Mouse (Mus musculus) heart, embryonic 11.5 days (tissue): Measurements from ENCODE around the gene Odf3l2. TPM values are rescaled to one million over a fixed set of nuclear protein-coding genes. Genes with fewer than 3 reads are reported as not detected.
A peak's percentile ranks its signal among the peaks of the same experiment; 100 is the strongest.

Experiments
- ATAC-seq: fragments of 200-750 bp; cut with Nextera tagmentation; replicated peaks from 2 replicates; pipeline ENCODE4 v1.8.0; 2017; ENCODE audit warnings: moderate library complexity; ENCODE audit not compliant: insufficient number of reproducible peaks, low FRiP score, low TSS enrichment
- H3K27ac ChIP-seq: fragments of 300-500 bp; sonication (generic); 2 replicates; pipeline ENCODE4 v1.5.1; 2014; ENCODE audit warnings: mild to moderate bottlenecking, low read depth, low read length
- H3K27me3 ChIP-seq: fragments of 300-500 bp; sonication (generic); 2 replicates; pipeline ENCODE4 v1.6.1; 2014; ENCODE audit warnings: mild to moderate bottlenecking, low read length, mixed read lengths; ENCODE audit not compliant: control insufficient read depth, insufficient read depth
- H3K36me3 ChIP-seq: fragments of 300-500 bp; sonication (generic); 2 replicates; pipeline ENCODE4 v1.6.1; 2014; ENCODE audit warnings: mild to moderate bottlenecking, low read length, moderate library complexity, mixed read lengths; ENCODE audit not compliant: control insufficient read depth, insufficient read depth
- H3K4me1 ChIP-seq: fragments of 300-500 bp; sonication (generic); 2 replicates; pipeline ENCODE4 v1.6.1; 2014; ENCODE audit warnings: low read length; ENCODE audit not compliant: control insufficient read depth, insufficient read depth
- H3K4me2 ChIP-seq: fragments of 300-500 bp; sonication (generic); 2 replicates; pipeline ENCODE4 v1.6.1; 2014; ENCODE audit warnings: mild to moderate bottlenecking, moderate library complexity
- H3K4me3 ChIP-seq: fragments of 300-500 bp; sonication (generic); 2 replicates; pipeline ENCODE4 v1.5.1; 2014; ENCODE audit warnings: low read depth, low read length
- H3K9ac ChIP-seq: fragments of 300-500 bp; sonication (generic); 2 replicates; pipeline ENCODE4 v1.6.1; 2014; ENCODE audit warnings: mild to moderate bottlenecking, low read depth, low read length, moderate library complexity
- H3K9me3 ChIP-seq: fragments of 300-500 bp; sonication (generic); replicated peaks from 2 replicates; pipeline ENCODE4 v1.6.1; 2016; ENCODE audit warnings: low read length; ENCODE audit not compliant: control insufficient read depth
- WGBS: fragments of 180-500 bp; shearing (Covaris S2); extraction: QIAGEN DNeasy Blood & Tissue Kit; methylation state at CpG from one replicate; pipeline ENCODE4 v1.1.7; 2014; ENCODE audit not compliant: insufficient replicate concordance; 5-methylcytosine and 5-hydroxymethylcytosine counted together
- polyA plus RNA-seq: library from polyadenylated mRNA; unstranded; fragments of >200 nt; fragmentation: Nextera tagmentation; extraction: Ambion mirVana; gene quantifications from 2 replicates; pipeline ENCODE4 v1.2.1, GENCODE M21; 2014

Odf3l2 gene
- polyA plus RNA-seq, 1 experiment from 2014 or later, result not detected

DNA sequence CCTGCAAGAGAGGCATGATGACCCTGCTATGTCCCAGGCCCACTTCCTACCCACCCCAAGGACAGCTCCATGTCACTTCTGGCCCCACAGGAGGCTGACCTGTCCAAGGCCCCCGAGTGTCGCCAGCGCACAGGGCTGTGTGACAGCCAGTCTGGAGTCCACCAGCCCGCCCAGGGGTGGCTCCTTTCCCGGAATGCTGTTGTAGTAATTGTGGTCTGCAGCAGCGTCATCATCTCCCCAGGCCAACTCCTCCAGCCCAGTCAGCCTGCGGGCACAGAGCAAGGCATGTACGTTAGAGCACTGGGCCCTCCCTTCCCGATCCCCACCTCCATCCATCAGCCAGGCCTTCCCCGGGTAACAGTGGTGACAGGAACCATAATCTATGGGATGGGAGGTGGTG is 19.4 kb downstream of the Odf3l2 start:
- no peak overlapping the region for H3K27ac ChIP-seq
- H3K27me3 ChIP-seq, result 0 out of 2 replicates have a peak, but pooled peaks cover 2% of the 10 kb centered on the region
- no peak overlapping the region for H3K4me2 ChIP-seq
- no peaks in the 10 kb centered on the region for H3K36me3 ChIP-seq
- no peaks in the 10 kb centered on the region for H3K9me3 ChIP-seq
- no peaks in the 10 kb centered on the region for H3K4me1 ChIP-seq
- no peak overlapping the region for H3K4me3 ChIP-seq
- WGBS, result 82% methylated on average over 10 of the region's 10 CpGs
- ATAC-seq, result no peak
- no peak overlapping the region for H3K9ac ChIP-seq

DNA sequence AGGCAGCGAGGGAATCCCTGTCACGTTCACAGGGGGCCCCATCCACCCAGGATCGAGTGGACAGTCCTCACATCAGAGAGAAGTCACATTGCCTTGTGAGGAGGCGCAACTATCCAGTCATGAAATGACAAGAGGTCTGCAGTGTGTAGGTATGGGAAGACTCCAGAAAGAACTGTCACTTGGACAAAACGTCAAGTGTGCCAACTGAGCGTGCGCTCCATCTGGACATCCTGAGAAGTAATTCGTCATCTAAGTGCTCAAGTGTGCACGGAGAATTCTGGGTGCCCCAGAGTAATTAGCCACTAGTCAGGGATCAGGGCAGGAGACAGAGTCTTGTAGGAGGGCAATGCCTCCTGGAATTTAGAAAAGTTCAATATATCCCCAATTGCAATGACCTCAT is 20.1 kb downstream of the Odf3l2 start:
- H3K36me3 ChIP-seq, result no peaks in the 10 kb centered on the region
- H3K27ac ChIP-seq, result no peak overlapping the region
- H3K4me3 ChIP-seq, result no peak overlapping the region
- H3K9me3 ChIP-seq, result no peaks in the 10 kb centered on the region
- H3K4me1 ChIP-seq, result no peaks in the 10 kb centered on the region
- H3K27me3 ChIP-seq, result 0 out of 2 replicates have a peak, but pooled peaks cover 2% of the 10 kb centered on the region
- no peak for ATAC-seq
- no peak overlapping the region for H3K4me2 ChIP-seq
- WGBS, result 73% methylated on average over 9 of the region's 9 CpGs
- H3K9ac ChIP-seq, result no peak overlapping the region

DNA sequence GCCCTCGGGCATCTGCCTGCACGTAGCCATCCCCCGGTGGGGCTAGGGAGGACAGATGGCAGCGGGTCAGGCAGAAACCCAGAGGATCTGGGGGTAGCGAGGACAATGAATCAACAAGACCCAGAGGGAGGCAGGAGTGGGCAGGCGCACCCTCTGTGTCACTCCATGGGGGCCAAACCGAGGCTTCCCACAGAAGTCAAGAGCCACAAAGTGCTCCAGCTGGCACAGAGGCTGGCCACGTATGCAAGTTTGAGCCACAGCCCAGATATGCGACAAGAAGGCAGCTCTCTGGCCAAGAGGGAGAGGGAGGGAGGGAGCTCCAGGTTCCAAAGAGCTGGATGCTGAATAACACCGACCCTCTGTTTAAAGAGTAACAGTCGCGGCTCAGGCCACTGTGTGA is 21.6 kb downstream of the Odf3l2 start:
- Histone ChIP-seq H3K27me3 (0 out of 2 replicates have a peak, but pooled peaks cover 2% of the 10 kb centered on the region), H3K27ac (no peak overlapping the region), H3K9me3 (no peaks in the 10 kb centered on the region), H3K4me3 (no peak overlapping the region), H3K36me3 (no peaks in the 10 kb centered on the region), H3K4me2 (no peak overlapping the region), H3K9ac (no peak overlapping the region), H3K4me1 (no peaks in the 10 kb centered on the region)
- no peak for ATAC-seq
- 71% methylated on average over 12 of the region's 12 CpGs for WGBS

DNA sequence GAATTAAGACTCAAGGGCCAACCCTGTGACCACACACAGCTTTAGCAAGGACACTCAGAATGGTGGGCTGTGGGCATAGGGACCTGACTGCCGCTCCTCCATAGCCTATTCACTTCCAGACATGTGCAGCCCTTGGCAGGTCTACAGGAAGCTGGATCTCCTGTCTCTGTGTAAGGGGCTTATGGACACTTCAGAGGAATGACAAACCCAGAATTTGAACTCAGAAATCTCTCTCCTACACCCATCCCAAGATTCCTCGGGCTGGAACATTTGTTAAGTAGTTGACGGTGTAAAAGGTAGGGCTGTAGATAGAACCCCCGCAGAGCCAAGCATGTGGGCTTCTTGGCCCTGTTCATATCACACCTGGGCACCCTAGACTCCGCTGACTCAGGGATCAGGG is 29.2 kb downstream of the Odf3l2 start:
- H3K27ac ChIP-seq, result no peak overlapping the region
- H3K36me3 ChIP-seq, result no peaks in the 10 kb centered on the region
- H3K9ac ChIP-seq, result no peak overlapping the region
- WGBS, result 82% methylated on average over 5 of the region's 5 CpGs
- no peak overlapping the region for H3K4me2 ChIP-seq
- H3K9me3 ChIP-seq, result no peaks in the 10 kb centered on the region
- peaks cover 30% of the 10 kb centered on the region for H3K27me3 ChIP-seq
- H3K4me1 ChIP-seq, result peaks cover 15% of the 10 kb centered on the region
- H3K4me3 ChIP-seq, result no peak overlapping the region
- no peak for ATAC-seq

DNA sequence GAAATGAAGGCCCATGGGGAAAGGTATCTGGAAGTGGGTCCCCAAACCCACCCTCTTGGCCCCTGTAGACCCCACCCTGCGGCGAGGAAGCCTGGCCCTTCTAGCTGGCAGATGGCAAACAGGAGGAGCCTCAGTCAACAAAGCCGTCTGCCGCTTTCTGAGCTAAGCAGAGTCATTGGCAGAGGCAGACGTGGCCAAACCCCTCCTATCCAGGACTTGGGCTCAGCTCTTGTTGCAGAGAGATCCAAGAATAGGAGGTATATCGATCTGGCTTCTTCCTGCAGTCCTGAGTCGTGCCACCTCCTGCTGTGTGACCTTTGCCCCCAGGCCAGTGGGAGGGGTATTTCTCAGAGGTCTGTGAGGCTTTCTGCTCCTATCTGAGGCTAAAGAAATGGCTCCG is 29.7 kb downstream of the Odf3l2 start:
- ATAC-seq, result no peak
- H3K9me3 ChIP-seq, result no peaks in the 10 kb centered on the region
- peaks cover 33% of the 10 kb centered on the region for H3K27me3 ChIP-seq
- no peak overlapping the region for H3K4me3 ChIP-seq
- no peaks in the 10 kb centered on the region for H3K36me3 ChIP-seq
- H3K4me2 ChIP-seq, result no peak overlapping the region
- H3K27ac ChIP-seq, result no peak overlapping the region
- H3K4me1 ChIP-seq, result peaks cover 15% of the 10 kb centered on the region
- no peak overlapping the region for H3K9ac ChIP-seq
- 12% methylated on average over 8 of the region's 8 CpGs for WGBS

DNA sequence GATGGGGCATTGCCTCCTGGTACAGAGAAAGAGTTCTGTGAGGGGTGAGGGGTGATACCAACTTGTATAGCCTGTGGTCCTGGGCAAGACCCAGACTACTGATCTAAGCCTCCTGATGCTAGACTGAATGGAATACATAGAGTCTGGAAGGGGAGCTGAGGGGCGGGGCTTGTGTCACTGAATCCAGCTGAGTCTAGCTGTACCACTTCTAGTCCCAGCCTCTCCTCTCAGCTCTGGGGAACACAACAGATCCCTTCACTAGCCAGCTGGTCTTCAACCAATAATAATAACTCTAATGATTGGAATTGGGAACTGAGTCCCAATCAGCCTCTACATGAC is 31.3 kb downstream of the Odf3l2 start:
- no peak overlapping the region; the same call in 1 of the 2 replicates for H3K9ac ChIP-seq
- no peak overlapping the region for H3K27ac ChIP-seq
- no peak for ATAC-seq
- no peaks in the 10 kb centered on the region for H3K9me3 ChIP-seq
- peaks cover 15% of the 10 kb centered on the region for H3K4me1 ChIP-seq
- peaks cover 42% of the 10 kb centered on the region for H3K27me3 ChIP-seq
- H3K36me3 ChIP-seq, result no peaks in the 10 kb centered on the region
- WGBS, result 82% methylated on average over 1 of the region's 1 CpGs
- peak overlapping the region; percentile 97 for H3K4me2 ChIP-seq
- peak overlapping the region; percentile 49 for H3K4me3 ChIP-seq

DNA sequence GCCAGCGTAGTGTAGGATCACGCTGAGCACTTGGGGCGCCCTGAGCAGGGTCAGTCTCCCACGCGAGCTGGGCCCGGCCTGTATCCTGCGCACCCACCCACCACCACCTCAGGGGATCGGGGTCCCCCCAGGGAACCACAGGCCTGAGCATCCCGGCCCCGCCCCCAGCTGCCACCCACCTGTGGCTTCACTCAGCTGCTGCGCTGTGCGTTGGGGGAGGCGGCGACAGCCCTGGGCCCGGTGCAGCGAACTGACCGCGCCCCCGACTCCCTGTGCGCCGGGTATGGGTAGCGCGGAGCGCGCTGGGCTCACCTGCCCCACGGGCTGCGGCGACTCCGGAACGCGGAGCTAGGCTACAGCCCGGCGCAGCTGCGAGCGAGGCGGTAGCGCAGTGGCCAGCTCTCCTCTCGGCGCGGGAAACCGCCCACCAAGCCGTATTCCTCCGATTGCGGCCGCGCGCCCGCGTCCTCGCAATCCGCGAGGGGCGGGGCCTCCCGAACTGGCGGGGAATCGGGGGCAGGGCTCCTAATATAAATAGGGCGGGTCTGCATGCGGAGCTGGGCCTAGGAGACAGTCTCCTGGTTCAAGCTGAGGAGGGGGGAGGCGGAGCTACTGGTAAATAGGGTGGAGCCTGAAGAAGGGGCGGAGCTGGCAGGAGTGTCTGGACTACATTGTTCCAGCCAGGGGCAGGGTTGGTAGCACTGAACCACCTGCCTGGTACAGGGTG is 31.8 kb downstream of the Odf3l2 start, which contains the start of gene C2cd4c:
C2cd4c (minus strand) TSS at position 448 of the 727 bp plus-strand sequence.
- peak; percentile 74 for ATAC-seq
- H3K27ac ChIP-seq, result no peak within 1 kb of the TSS
- peak within 1 kb of the TSS; percentile 97 for H3K4me2 ChIP-seq
- H3K9me3 ChIP-seq, result no peaks in the 10 kb centered on the region
- H3K27me3 ChIP-seq, result peaks cover 42% of the 10 kb centered on the region
- WGBS, result under 1% methylated on average over 60 of the region's 60 CpGs
- H3K4me1 ChIP-seq, result peaks cover 15% of the 10 kb centered on the region
- peak within 1 kb of the TSS; percentile 61 for H3K9ac ChIP-seq
- peak within 1 kb of the TSS; percentile 49 for H3K4me3 ChIP-seq
- H3K36me3 ChIP-seq, result no peaks in the 10 kb centered on the region

DNA sequence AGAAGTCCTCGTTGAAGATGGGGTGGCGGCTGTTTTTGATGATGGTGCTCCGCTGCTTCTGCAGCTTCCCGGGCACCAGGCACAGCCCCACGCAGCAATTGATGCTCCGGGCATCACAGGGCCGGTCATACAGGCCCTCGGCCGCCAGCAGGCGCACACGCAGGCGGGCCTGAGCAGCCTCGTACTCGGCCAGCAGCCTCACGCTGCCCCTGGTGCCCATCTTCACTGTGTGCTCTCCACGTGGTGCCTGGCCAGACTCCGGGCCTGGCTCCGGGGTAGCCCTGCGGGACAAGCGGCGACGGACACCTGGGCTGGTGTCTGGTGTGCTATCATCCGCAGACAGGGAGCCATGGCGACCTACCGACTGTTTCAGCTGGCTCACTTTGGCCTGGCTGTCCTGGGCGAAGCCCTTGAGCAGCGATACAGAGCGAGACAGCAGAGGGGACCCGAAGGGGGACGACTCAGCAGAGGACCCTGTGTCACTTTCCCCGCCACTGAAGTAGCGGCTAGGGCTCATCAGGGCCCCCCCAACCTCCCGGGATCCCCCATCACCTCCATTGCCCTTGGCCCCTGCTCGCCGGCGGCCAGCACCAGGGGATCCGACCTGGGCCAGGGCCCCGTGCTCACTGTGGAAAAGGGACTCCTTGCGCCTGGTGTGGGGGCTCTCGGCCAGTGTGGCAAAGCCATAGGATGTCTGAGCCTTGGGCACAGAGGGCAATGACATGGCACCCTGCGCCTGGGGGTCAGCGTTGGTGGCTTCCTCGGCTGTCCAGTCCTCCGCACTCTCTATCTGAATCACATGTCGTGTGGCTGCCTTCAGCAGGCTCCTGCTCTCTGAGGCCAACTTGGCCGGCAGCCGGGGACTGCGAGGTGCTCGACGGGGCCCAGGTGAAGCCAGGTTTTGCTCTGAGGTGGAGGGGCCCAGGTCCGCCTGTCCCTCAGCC is 33.1 kb downstream of the Odf3l2 start:
- H3K4me2 ChIP-seq, result peak overlapping the region; percentile 40
- no peaks in the 10 kb centered on the region for H3K9me3 ChIP-seq
- H3K36me3 ChIP-seq, result no peaks in the 10 kb centered on the region
- H3K4me1 ChIP-seq, result peaks cover 15% of the 10 kb centered on the region
- peak overlapping the region; percentile 20; the same call in 1 of the 2 replicates for H3K4me3 ChIP-seq
- no peak overlapping the region for H3K27ac ChIP-seq
- H3K9ac ChIP-seq, result no peak overlapping the region
- 8% methylated on average over 51 of the region's 51 CpGs for WGBS
- H3K27me3 ChIP-seq, result peaks cover 42% of the 10 kb centered on the region
- no peak for ATAC-seq
